Comparison of ENCODE assay signal across 9 mouse cellular contexts in the genomic region with DNA sequence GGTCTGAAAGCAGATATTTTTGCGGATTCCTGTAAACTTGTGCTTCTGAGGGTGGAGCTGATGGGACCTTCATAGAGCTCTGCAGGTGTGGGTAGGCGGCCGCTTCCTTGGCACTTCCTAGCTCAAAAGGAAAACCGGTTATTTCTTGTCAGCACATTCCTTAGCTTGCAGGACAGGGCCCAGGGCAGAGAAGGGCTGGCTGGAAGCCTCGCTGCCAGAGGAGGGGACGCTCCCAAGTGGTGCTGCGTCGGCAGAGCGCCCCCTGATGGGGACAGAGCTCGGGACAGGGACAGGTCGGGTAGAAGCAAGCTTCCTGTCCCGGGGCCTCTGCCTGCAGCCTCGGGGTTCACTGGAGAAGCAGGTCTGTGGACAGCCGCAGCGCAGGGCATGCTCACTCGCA. TPM values are rescaled to one million over a fixed set of nuclear protein-coding genes. Genes with fewer than 3 reads are reported as not detected.
DNase-seq lines count a peak whose midpoint lies in the region; ATAC-seq and TF ChIP-seq lines count a peak whose summit lies in the region.
"Had no signal": no experiment of that assay in that cellular context is flagged by ENCODE, and none has a peak within 500 bp of the region (broad histone marks: within the 10 kb centered on the region; RNA-seq: fewer than 3 reads in every experiment).

No protein-coding gene starts in this region.

- H3K4me3 ChIP-seq in heart, embryonic 11.5 days (ENCODE audit: low read depth, low read length): no peak overlapping the region
- no peak overlapping the region for H3K4me3 ChIP-seq in embryonic facial prominence, embryonic 11.5 days (ENCODE audit: low read depth, low read length)
- H3K4me3 ChIP-seq in intestine, postnatal 0 days (ENCODE audit: low read depth, low read length): no peak overlapping the region
- no peak overlapping the region for H3K4me3 ChIP-seq in lung, embryonic 15.5 days
- no peak overlapping the region for H3K4me3 ChIP-seq in stomach, postnatal 0 days (ENCODE audit: low read depth, low read length)

- TF ChIP-seq CTCF in intestine, postnatal 0 days (IDR thresholded peaks at IDR 0.05; ENCODE audit: low read depth): peak; percentile 73
- TF ChIP-seq CTCF in stomach, postnatal 0 days (IDR thresholded peaks at IDR 0.05; ENCODE audit: low read depth): peak; percentile 74

- H3K4me2 ChIP-seq in heart, embryonic 11.5 days: peak overlapping the region; percentile 52
- no peak overlapping the region for H3K4me2 ChIP-seq in embryonic facial prominence, embryonic 11.5 days (ENCODE audit: low read depth, low read length)
- peak overlapping the region; percentile 24; the same call in 1 of the 2 replicates for H3K4me2 ChIP-seq in intestine, postnatal 0 days (replicated peaks; ENCODE audit: low read depth)
- H3K4me2 ChIP-seq in lung, embryonic 15.5 days: peak overlapping the region; percentile 29
- no peak overlapping the region; the same call in 1 of the 2 replicates for H3K4me2 ChIP-seq in stomach, postnatal 0 days (replicated peaks; ENCODE audit: low read depth)

- WGBS in heart, embryonic 11.5 days (ENCODE audit: insufficient replicate concordance): 22% methylated on average over 16 of the region's 16 CpGs
- WGBS in embryonic facial prominence, embryonic 11.5 days: 24% methylated on average over 16 of the region's 16 CpGs
- WGBS in intestine, postnatal 0 days: 36% methylated on average over 16 of the region's 16 CpGs
- WGBS in lung, embryonic 15.5 days: 16% methylated on average over 16 of the region's 16 CpGs
- WGBS in stomach, postnatal 0 days: 25% methylated on average over 16 of the region's 16 CpGs

- no peak overlapping the region for H3K27ac ChIP-seq in heart, embryonic 11.5 days (ENCODE audit: low read depth, low read length)
- H3K27ac ChIP-seq in embryonic facial prominence, embryonic 11.5 days (replicated peaks; ENCODE audit: low read depth, low read length): no peak overlapping the region
- no peak overlapping the region for H3K27ac ChIP-seq in intestine, postnatal 0 days (ENCODE audit: low read depth, low read length)
- H3K27ac ChIP-seq in lung, embryonic 15.5 days: peak overlapping the region; percentile 77
- H3K27ac ChIP-seq in stomach, postnatal 0 days (replicated peaks): peak overlapping the region; percentile 63; the same call in 1 of the 2 replicates

- no peak for TF ChIP-seq EP300 in stomach, postnatal 0 days (optimal IDR thresholded peaks at IDR 0.05)

- no peak overlapping the region for H3K9ac ChIP-seq in heart, embryonic 11.5 days (ENCODE audit: low read depth, low read length)
- no peak overlapping the region for H3K9ac ChIP-seq in embryonic facial prominence, embryonic 11.5 days (replicated peaks; ENCODE audit: low read length)
- no peak overlapping the region for H3K9ac ChIP-seq in intestine, postnatal 0 days (ENCODE audit: low read depth, low read length)
- H3K9ac ChIP-seq in lung, embryonic 15.5 days: no peak overlapping the region
- 0 out of 2 replicates have a peak overlapping the region, but pooled peaks have one; percentile 38 for H3K9ac ChIP-seq in stomach, postnatal 0 days (ENCODE audit: low read length)

- H3K9me3 ChIP-seq in heart, embryonic 11.5 days (replicated peaks; ENCODE audit: control insufficient read depth, low read length): no peaks in the 10 kb centered on the region
- no peaks in the 10 kb centered on the region for H3K9me3 ChIP-seq in embryonic facial prominence, embryonic 11.5 days (replicated peaks; ENCODE audit: control insufficient read depth, low read length)
- H3K9me3 ChIP-seq in intestine, postnatal 0 days (ENCODE audit: control insufficient read depth): no peaks in the 10 kb centered on the region
- no peaks in the 10 kb centered on the region for H3K9me3 ChIP-seq in lung, embryonic 15.5 days
- no peaks in the 10 kb centered on the region for H3K9me3 ChIP-seq in stomach, postnatal 0 days (ENCODE audit: control insufficient read depth, low read length)

- H3K27me3 ChIP-seq in heart, embryonic 11.5 days (ENCODE audit: control insufficient read depth, insufficient read depth, low read length): no peaks in the 10 kb centered on the region
- no peaks in the 10 kb centered on the region for H3K27me3 ChIP-seq in embryonic facial prominence, embryonic 11.5 days (ENCODE audit: control insufficient read depth, insufficient read depth, low read length)
- no peaks in the 10 kb centered on the region for H3K27me3 ChIP-seq in intestine, postnatal 0 days (replicated peaks; ENCODE audit: control insufficient read depth, insufficient read depth, low read length)
- no peaks in the 10 kb centered on the region for H3K27me3 ChIP-seq in lung, embryonic 15.5 days
- no peaks in the 10 kb centered on the region for H3K27me3 ChIP-seq in stomach, postnatal 0 days (ENCODE audit: control insufficient read depth, insufficient read depth, low read length)

- H3K4me1 ChIP-seq in heart, embryonic 11.5 days (ENCODE audit: control insufficient read depth, insufficient read depth, low read length): no peaks in the 10 kb centered on the region
- H3K4me1 ChIP-seq in embryonic facial prominence, embryonic 11.5 days (ENCODE audit: control insufficient read depth, insufficient read depth, low read length): no peaks in the 10 kb centered on the region
- H3K4me1 ChIP-seq in intestine, postnatal 0 days (replicated peaks; ENCODE audit: control insufficient read depth, insufficient read depth, low read length): no peaks in the 10 kb centered on the region
- H3K4me1 ChIP-seq in lung, embryonic 15.5 days: peaks cover 18% of the 10 kb centered on the region
- H3K4me1 ChIP-seq in stomach, postnatal 0 days (replicated peaks; ENCODE audit: control insufficient read depth, insufficient read depth): peaks cover 4% of the 10 kb centered on the region; the same call in 1 of the 2 replicates

- no peak for ATAC-seq in heart, embryonic 11.5 days (replicated peaks; ENCODE audit: insufficient number of reproducible peaks, low FRiP score, low TSS enrichment)
- ATAC-seq in embryonic facial prominence, embryonic 11.5 days (replicated peaks; ENCODE audit: insufficient number of reproducible peaks, low FRiP score, low TSS enrichment, low read depth): peak; percentile 44; the same call in 1 of the 2 replicates
- 0 out of 2 replicates have a peak, but pooled peaks have one; percentile 41 for ATAC-seq in intestine, postnatal 0 days
- ATAC-seq in lung, embryonic 15.5 days (ENCODE audit: borderline replicate concordance, extremely low read depth, low FRiP score, low TSS enrichment): peak; percentile 83
- peak; percentile 89 for ATAC-seq in stomach, postnatal 0 days (ENCODE audit: low FRiP score, low TSS enrichment)
- no peak for ATAC-seq in activated CD4-positive, CD25-positive, alpha-beta regulatory T cell, adult 4 months

- no peaks in the 10 kb centered on the region for H3K36me3 ChIP-seq in heart, embryonic 11.5 days (ENCODE audit: control insufficient read depth, insufficient read depth, low read length)
- no peaks in the 10 kb centered on the region for H3K36me3 ChIP-seq in embryonic facial prominence, embryonic 11.5 days (replicated peaks; ENCODE audit: control insufficient read depth, insufficient read depth, low read depth, low read length)
- peaks cover 5% of the 10 kb centered on the region; the same call in 1 of the 2 replicates for H3K36me3 ChIP-seq in intestine, postnatal 0 days (ENCODE audit: control insufficient read depth, insufficient read depth)
- peaks cover 3% of the 10 kb centered on the region; the same call in 1 of the 2 replicates for H3K36me3 ChIP-seq in lung, embryonic 15.5 days
- no peaks in the 10 kb centered on the region; the same call in 1 of the 2 replicates for H3K36me3 ChIP-seq in stomach, postnatal 0 days (ENCODE audit: control insufficient read depth, insufficient read depth, low read length)

- no peak for DNase-seq in heart, adult 8-10 months (ENCODE audit: low spot score)
- DNase-seq in T-cell, adult 2 months (ENCODE audit: low spot score): peak; percentile 2
- peak; percentile 61 for DNase-seq in embryonic facial prominence, embryonic 11.5 days (ENCODE audit: low spot score)
- peak; percentile 77 for DNase-seq in stomach, postnatal 0 days (ENCODE audit: low spot score)

RNA-seq across cellular contexts. Expression of a gene that starts 6.2 kb away (rescaled TPM):
- polyA plus RNA-seq in heart, embryonic 11.5 days (2014; fragmentation: Nextera tagmentation; extraction: Ambion mirVana): 0.47 and 0.51 TPM in 2 replicates
- total RNA-seq in heart, adult 8-10 months (2022): not detected
- polyA plus RNA-seq in embryonic facial prominence, embryonic 11.5 days (2014; fragmentation: Nextera tagmentation; extraction: Ambion mirVana): 0.60 and 0.73 TPM in 2 replicates
- polyA plus RNA-seq in intestine, postnatal 0 days (2015; fragmentation: Nextera tagmentation; extraction: Ambion mirVana): not detected in 2 replicates
- polyA plus RNA-seq in lung, embryonic 15.5 days (2015; fragmentation: Nextera tagmentation; extraction: Ambion mirVana): 0.38 and 1.1 TPM in 2 replicates
- 0.32 TPM in 1 of 2 replicates, not detected in the other for polyA plus RNA-seq in stomach, postnatal 0 days (2015; fragmentation: Nextera tagmentation; extraction: Ambion mirVana)
- polyA plus RNA-seq in activated CD4-positive, CD25-positive, alpha-beta regulatory T cell, adult 4 months (2017; shearing (Covaris generic)): 1 to 10 TPM; 1.3 to 1.9 TPM
- total RNA-seq: layer of hippocampus, postnatal 14 days had no signal

RNA-seq across cellular contexts. Expression of a gene that starts 28.1 kb away (rescaled TPM):
- polyA plus RNA-seq in heart, embryonic 11.5 days (2014; fragmentation: Nextera tagmentation; extraction: Ambion mirVana): 34.4 and 42.1 TPM in 2 replicates
- 10 to 100 TPM; 66.2 to 94.7 (median 75.8) TPM for total RNA-seq in heart, adult 8-10 months (2022)
- 67.3 and 70.2 TPM in 2 replicates for polyA plus RNA-seq in embryonic facial prominence, embryonic 11.5 days (2014; fragmentation: Nextera tagmentation; extraction: Ambion mirVana)
- 12.0 and 15.3 TPM in 2 replicates for polyA plus RNA-seq in intestine, postnatal 0 days (2015; fragmentation: Nextera tagmentation; extraction: Ambion mirVana)
- 65.6 and 67.1 TPM in 2 replicates for polyA plus RNA-seq in lung, embryonic 15.5 days (2015; fragmentation: Nextera tagmentation; extraction: Ambion mirVana)
- 17.0 and 19.2 TPM in 2 replicates for polyA plus RNA-seq in stomach, postnatal 0 days (2015; fragmentation: Nextera tagmentation; extraction: Ambion mirVana)
- 10 to 100 TPM; 23.7 to 38.9 TPM for polyA plus RNA-seq in activated CD4-positive, CD25-positive, alpha-beta regulatory T cell, adult 4 months (2017; shearing (Covaris generic))

RNA-seq across cellular contexts. Expression of a gene that starts 32.3 kb away (rescaled TPM):
- 4.4 and 5.0 TPM in 2 replicates for polyA plus RNA-seq in heart, embryonic 11.5 days (2014; fragmentation: Nextera tagmentation; extraction: Ambion mirVana)
- 10 to 100 TPM; 45.2 to 50.8 (median 46.9) TPM for total RNA-seq in heart, adult 8-10 months (2022)
- polyA plus RNA-seq in embryonic facial prominence, embryonic 11.5 days (2014; fragmentation: Nextera tagmentation; extraction: Ambion mirVana): 4.9 and 5.8 TPM in 2 replicates
- polyA plus RNA-seq in intestine, postnatal 0 days (2015; fragmentation: Nextera tagmentation; extraction: Ambion mirVana): 3.2 TPM in 2 replicates
- polyA plus RNA-seq in lung, embryonic 15.5 days (2015; fragmentation: Nextera tagmentation; extraction: Ambion mirVana): 5.9 and 6.2 TPM in 2 replicates
- polyA plus RNA-seq in stomach, postnatal 0 days (2015; fragmentation: Nextera tagmentation; extraction: Ambion mirVana): 2.8 and 3.1 TPM in 2 replicates
- 10 to 100 TPM; 11.6 to 14.5 TPM for polyA plus RNA-seq in activated CD4-positive, CD25-positive, alpha-beta regulatory T cell, adult 4 months (2017; shearing (Covaris generic))

RNA-seq across cellular contexts. Expression of a gene that starts 47.8 kb away (rescaled TPM):
- polyA plus RNA-seq in heart, embryonic 11.5 days (2014; fragmentation: Nextera tagmentation; extraction: Ambion mirVana): 1.3 and 1.7 TPM in 2 replicates
- total RNA-seq in heart, adult 8-10 months (2022): 1 to 10 TPM; 4.1 to 7.8 (median 6.6) TPM
- polyA plus RNA-seq in embryonic facial prominence, embryonic 11.5 days (2014; fragmentation: Nextera tagmentation; extraction: Ambion mirVana): 2.0 and 2.8 TPM in 2 replicates
- polyA plus RNA-seq in intestine, postnatal 0 days (2015; fragmentation: Nextera tagmentation; extraction: Ambion mirVana): 2.2 and 2.5 TPM in 2 replicates
- 3.5 and 4.7 TPM in 2 replicates for polyA plus RNA-seq in lung, embryonic 15.5 days (2015; fragmentation: Nextera tagmentation; extraction: Ambion mirVana)
- polyA plus RNA-seq in stomach, postnatal 0 days (2015; fragmentation: Nextera tagmentation; extraction: Ambion mirVana): 2.0 and 2.6 TPM in 2 replicates
- polyA plus RNA-seq in activated CD4-positive, CD25-positive, alpha-beta regulatory T cell, adult 4 months (2017; shearing (Covaris generic)): 1 to 10 TPM; 1.4 to 6.6 TPM

Comparison
In these comparisons a context has a peak if more than half of its experiments do, and no peak if none do; other contexts are left out.
1. ATAC-seq: peak in embryonic facial prominence, embryonic 11.5 days (single experiment), intestine, postnatal 0 days (single experiment), lung, embryonic 15.5 days (single experiment) and stomach, postnatal 0 days (single experiment); none in heart, embryonic 11.5 days (single experiment) and activated CD4-positive, CD25-positive, alpha-beta regulatory T cell, adult 4 months (single experiment).
2. H3K27ac ChIP-seq: peak in lung, embryonic 15.5 days (single experiment) and stomach, postnatal 0 days (single experiment); none in heart, embryonic 11.5 days (single experiment), embryonic facial prominence, embryonic 11.5 days (single experiment) and intestine, postnatal 0 days (single experiment).
3. H3K4me2 ChIP-seq: peak in heart, embryonic 11.5 days (single experiment), intestine, postnatal 0 days (single experiment) and lung, embryonic 15.5 days (single experiment); none in embryonic facial prominence, embryonic 11.5 days (single experiment) and stomach, postnatal 0 days (single experiment).